Mouse (Mus musculus) G1E (cell line): Measurements from ENCODE around the gene C1qb.

Source experiments
- CTCF ChIP-seq: IDR thresholded peaks from 2 replicates; pipeline ENCODE4 v1.5.1; 2012; ENCODE audit warnings: low read depth, low read length, inconsistent platforms, mixed read lengths
- GATA1 ChIP-seq: IDR thresholded peaks from 2 replicates; pipeline ENCODE4 v1.6.1; 2012; ENCODE audit warnings: borderline replicate concordance, low read length, inconsistent platforms, mixed read lengths
- GATA2 ChIP-seq: IDR thresholded peaks from 2 replicates; pipeline ENCODE4 v1.6.1; 2012; ENCODE audit warnings: low read depth, low read length, inconsistent platforms, borderline replicate concordance
- POLR2AphosphoS5 ChIP-seq: IDR thresholded peaks from 2 replicates; pipeline ENCODE4 v1.6.1; 2012; ENCODE audit warnings: low read depth, low read length, inconsistent platforms; ENCODE audit not compliant: insufficient replicate concordance
- TAL1 ChIP-seq: conservative IDR thresholded peaks from 2 replicates; pipeline ENCODE4 v1.6.1; 2012; ENCODE audit warnings: low read depth, low read length, inconsistent platforms, mixed read lengths

GRCm38 (mm10) chr4:136925804-136926203 lies 39.8 kb upstream of the C1qb start:
- no peak for TF ChIP-seq GATA1
- no peak for TF ChIP-seq CTCF
- no peak for TF ChIP-seq TAL1
- no peak for TF ChIP-seq GATA2
- TF ChIP-seq POLR2AphosphoS5 = no peak
